Mouse (Mus musculus): ENCODE measurements at regions not wholly inside any gene's neighbourhood (a gene's known extent, or its start where the extent isn't known, plus 50 kb on each side); places are given as distances from the start of the nearest gene placed in this dataset.

- DNase-seq (ENCODE audit: low spot score): no peak
Measured at GRCm38 (mm10) chr6:105549366-105549765, 128.1 kb upstream of the Cntn4 start.

GRCm38 (mm10) chr6:105568301-105568700, 109.2 kb upstream of the Cntn4 start:
- DNase-seq (ENCODE audit: low spot score): peak; percentile 5

GRCm38 (mm10) chr6:105569103-105569502, 108.4 kb upstream of the Cntn4 start:
- DNase-seq (ENCODE audit: low spot score): peak; percentile 3

GRCm38 (mm10) chr6:105604234-105604633, 73.2 kb upstream of the Cntn4 start:
- no peak for DNase-seq (ENCODE audit: low spot score)

All from layer of hippocampus, adult 11-12 months (tissue).